ENCODE assay signal across 8 mouse cellular contexts in genomic region chr1:180793445-180794117, GRCm38 (mm10). TPM values are rescaled to one million over a fixed set of nuclear protein-coding genes. Genes with fewer than 3 reads are reported as not detected.
A peak's percentile ranks its signal among the peaks of the same experiment; 100 is the strongest.
DNase-seq lines count a peak whose midpoint lies in the region; ATAC-seq and TF ChIP-seq lines count a peak whose summit lies in the region.

No protein-coding gene starts in this region.

- peaks cover 9% of the 10 kb centered on the region; the same call in 1 of the 2 replicates for H3K4me1 ChIP-seq in heart, embryonic 11.5 days (ENCODE audit: control insufficient read depth, insufficient read depth, low read length)
- peaks cover 4% of the 10 kb centered on the region; the same call in 1 of the 2 replicates for H3K4me1 ChIP-seq in hindbrain, embryonic 11.5 days (replicated peaks; ENCODE audit: control insufficient read depth, insufficient read depth, low read length)
- H3K4me1 ChIP-seq in midbrain, postnatal 0 days (ENCODE audit: insufficient read depth, low read length) = no peaks in the 10 kb centered on the region

- H3K4me2 ChIP-seq in heart, embryonic 11.5 days = peak overlapping the region; percentile 90
- peak overlapping the region; percentile 70 for H3K4me2 ChIP-seq in hindbrain, embryonic 11.5 days (replicated peaks; ENCODE audit: low read depth, low read length)
- peak overlapping the region; percentile 75 for H3K4me2 ChIP-seq in midbrain, postnatal 0 days (ENCODE audit: low read depth, low read length, poor library complexity, severe bottlenecking)

- ATAC-seq in heart, embryonic 11.5 days (replicated peaks; ENCODE audit: insufficient number of reproducible peaks, low FRiP score, low TSS enrichment) = peak; percentile 12; the same call in 1 of the 2 replicates
- peak; percentile 64; the same call in 1 of the 2 replicates for ATAC-seq in hindbrain, embryonic 11.5 days (ENCODE audit: low FRiP score)
- ATAC-seq in midbrain, postnatal 0 days (ENCODE audit: low FRiP score) = peak; percentile 38

- no peak overlapping the region for H3K27ac ChIP-seq in heart, embryonic 11.5 days (ENCODE audit: low read depth, low read length)
- H3K27ac ChIP-seq in hindbrain, embryonic 11.5 days (ENCODE audit: low read depth, low read length) = no peak overlapping the region
- no peak overlapping the region for H3K27ac ChIP-seq in midbrain, postnatal 0 days (ENCODE audit: low read depth, low read length)

- 0 out of 2 replicates have a peak, but pooled peaks have one; percentile 14 for TF ChIP-seq CTCF in midbrain, postnatal 0 days (IDR thresholded peaks at IDR 0.05)

- H3K9ac ChIP-seq in heart, embryonic 11.5 days (ENCODE audit: low read depth, low read length) = peak overlapping the region; percentile 58
- peak overlapping the region; percentile 46; the same call in 1 of the 2 replicates for H3K9ac ChIP-seq in hindbrain, embryonic 11.5 days (ENCODE audit: low read depth, low read length)
- H3K9ac ChIP-seq in midbrain, postnatal 0 days (replicated peaks; ENCODE audit: low read length, poor library complexity, severe bottlenecking) = 0 out of 2 replicates have a peak overlapping the region, but pooled peaks have one; percentile 9

- H3K9me3 ChIP-seq in heart, embryonic 11.5 days (replicated peaks; ENCODE audit: control insufficient read depth, low read length) = peaks cover 4% of the 10 kb centered on the region; the same call in 1 of the 2 replicates
- no peaks in the 10 kb centered on the region for H3K9me3 ChIP-seq in hindbrain, embryonic 11.5 days (ENCODE audit: control insufficient read depth, low read length)
- no peaks in the 10 kb centered on the region for H3K9me3 ChIP-seq in midbrain, postnatal 0 days (ENCODE audit: low read length)

- 11% methylated on average over 18 of the region's 18 CpGs for WGBS in heart, embryonic 11.5 days (ENCODE audit: insufficient replicate concordance)
- WGBS in hindbrain, embryonic 11.5 days = 11% methylated on average over 18 of the region's 18 CpGs
- 15% methylated on average over 18 of the region's 18 CpGs for WGBS in midbrain, postnatal 0 days

- intact Hi-C loops in heart, postnatal 36 days (cut with DNase I) = no loop called here

- no peaks in the 10 kb centered on the region for H3K36me3 ChIP-seq in heart, embryonic 11.5 days (ENCODE audit: control insufficient read depth, insufficient read depth, low read length)
- no peaks in the 10 kb centered on the region for H3K36me3 ChIP-seq in hindbrain, embryonic 11.5 days (ENCODE audit: control insufficient read depth, insufficient read depth, low read length)
- H3K36me3 ChIP-seq in midbrain, postnatal 0 days (ENCODE audit: insufficient read depth, low read length) = no peaks in the 10 kb centered on the region

- no peaks in the 10 kb centered on the region for H3K27me3 ChIP-seq in heart, embryonic 11.5 days (ENCODE audit: control insufficient read depth, insufficient read depth, low read length)
- no peaks in the 10 kb centered on the region for H3K27me3 ChIP-seq in hindbrain, embryonic 11.5 days (ENCODE audit: control insufficient read depth, insufficient read depth, low read length)
- H3K27me3 ChIP-seq in midbrain, postnatal 0 days (ENCODE audit: insufficient read depth, low read length) = no peaks in the 10 kb centered on the region

- H3K4me3 ChIP-seq in heart, embryonic 11.5 days (ENCODE audit: low read depth, low read length) = peak overlapping the region; percentile 43
- H3K4me3 ChIP-seq in hindbrain, embryonic 11.5 days (ENCODE audit: low read depth, low read length) = peak overlapping the region; percentile 33
- H3K4me3 ChIP-seq in midbrain, postnatal 0 days (ENCODE audit: low read depth, low read length) = peak overlapping the region; percentile 33

- no peak for DNase-seq in heart, postnatal 36 days
- DNase-seq in c-Kit-positive CD71-negative TER-119-negative erythroid progenitor cells, embryonic 14.5 days (ENCODE audit: low read depth) = peak; percentile 47
- DNase-seq in hindbrain, embryonic 11.5 days (ENCODE audit: low spot score) = no peak
- DNase-seq in liver = peak; percentile 68
- DNase-seq in midbrain, postnatal 0 days (ENCODE audit: low spot score) = no peak
- DNase-seq in spleen, postnatal 4 days (ENCODE audit: low spot score in 2 of 2) = no peak
- DNase-seq in retina, postnatal 1 day = no peak

RNA-seq across cellular contexts. Expression of gene H3f3a, which starts 20.2 kb away (rescaled TPM):
- 1,894 and 1,931 TPM in 2 replicates for polyA plus RNA-seq in heart, embryonic 11.5 days (2014; fragmentation: Nextera tagmentation; extraction: Ambion mirVana)
- 100 to 1,000 TPM; 457 to 506 TPM for total RNA-seq in heart, postnatal 36 days (2021)
- polyA plus RNA-seq in hindbrain, embryonic 11.5 days (2014; fragmentation: Nextera tagmentation; extraction: Ambion mirVana) = 3,542 and 3,682 TPM in 2 replicates
- 1,783 and 3,084 TPM in 2 replicates for total RNA-seq in midbrain, postnatal 0 days (2014; rRNA removed)
- 1,997 and 2,039 TPM in 2 replicates for polyA plus RNA-seq in midbrain, postnatal 0 days (2015; fragmentation: Nextera tagmentation; extraction: Ambion mirVana)

RNA-seq across cellular contexts. Expression of gene Sde2, which starts 57.3 kb away (rescaled TPM):
- 24.1 and 32.7 TPM in 2 replicates for polyA plus RNA-seq in heart, embryonic 11.5 days (2014; fragmentation: Nextera tagmentation; extraction: Ambion mirVana)
- 10 to 100 TPM; 10.3 to 14.2 TPM for total RNA-seq in heart, postnatal 36 days (2021)
- polyA plus RNA-seq in hindbrain, embryonic 11.5 days (2014; fragmentation: Nextera tagmentation; extraction: Ambion mirVana) = 33.8 and 34.7 TPM in 2 replicates
- 12.8 and 15.3 TPM in 2 replicates for total RNA-seq in midbrain, postnatal 0 days (2014; rRNA removed)
- polyA plus RNA-seq in midbrain, postnatal 0 days (2015; fragmentation: Nextera tagmentation; extraction: Ambion mirVana) = 20.7 and 24.2 TPM in 2 replicates

Comparison
In these comparisons a context has a peak if more than half of its experiments do, and no peak if none do; other contexts are left out.
1. ATAC-seq: peak in every context shown above with its lines; median percentile 64 in hindbrain, embryonic 11.5 days; 38 in midbrain, postnatal 0 days; 12 in heart, embryonic 11.5 days.
2. DNase-seq: peak in c-Kit-positive CD71-negative TER-119-negative erythroid progenitor cells, embryonic 14.5 days (single experiment) and liver (single experiment); none in heart, postnatal 36 days (0 of 2), hindbrain, embryonic 11.5 days (single experiment), midbrain, postnatal 0 days (single experiment), spleen, postnatal 4 days (0 of 2) and retina, postnatal 1 day (single experiment).
3. Peak in every context shown above with its lines, with median percentiles within 50 percentile points of each other: H3K4me2 ChIP-seq, H3K4me3 ChIP-seq and H3K9ac ChIP-seq.